ENCODE assay signal across 15 mouse cellular contexts in genomic region chr1:132005466-132005865, GRCm38 (mm10). TPM values are rescaled to one million over a fixed set of nuclear protein-coding genes. Genes with fewer than 3 reads are reported as not detected.
"Had no signal": no experiment of that assay in that cellular context is flagged by ENCODE, and none has a peak within 500 bp of the region (broad histone marks: within the 10 kb centered on the region; RNA-seq: fewer than 3 reads in every experiment).

No protein-coding gene starts in this region.

- DNase-seq: kidney, adult 9 months; kidney, postnatal 10 days; kidney, postnatal 4 days; retina, postnatal 1 day; right cerebral cortex, postnatal 4 days; spleen, adult 18-20 months; thymus, postnatal 4 days had no signal

- ATAC-seq: liver, embryonic 12.5 days; midbrain, embryonic 15.5 days had no signal

- H3K36me3 ChIP-seq: limb, embryonic 10.5 days; liver, embryonic 12.5 days; lung, embryonic 15.5 days; midbrain, embryonic 15.5 days; neural tube, embryonic 13.5 days had no signal

- H3K9me3 ChIP-seq: limb, embryonic 10.5 days; liver, embryonic 12.5 days; lung, embryonic 15.5 days; midbrain, embryonic 15.5 days; neural tube, embryonic 13.5 days had no signal

- H3K4me2 ChIP-seq: liver, embryonic 12.5 days; lung, embryonic 15.5 days; midbrain, embryonic 15.5 days; neural tube, embryonic 13.5 days had no signal

- H3K9ac ChIP-seq: liver, embryonic 12.5 days; lung, embryonic 15.5 days; midbrain, embryonic 15.5 days; neural tube, embryonic 13.5 days had no signal

- H3K27me3 ChIP-seq: liver, embryonic 12.5 days; lung, embryonic 15.5 days; midbrain, embryonic 15.5 days; neural tube, embryonic 13.5 days had no signal

- H3K27ac ChIP-seq: layer of hippocampus, adult 2 months; left cerebral cortex, adult 2 months; limb, embryonic 10.5 days; liver, embryonic 12.5 days; lung, embryonic 15.5 days; midbrain, embryonic 15.5 days; neural tube, embryonic 13.5 days had no signal

- H3K4me3 ChIP-seq: layer of hippocampus, adult 2 months; left cerebral cortex, adult 2 months; limb, embryonic 10.5 days; liver, embryonic 12.5 days; lung, embryonic 15.5 days; midbrain, embryonic 15.5 days; neural tube, embryonic 13.5 days had no signal

RNA-seq across cellular contexts. Expression of gene Slc45a3, which starts 42.7 kb away (rescaled TPM):
- total RNA-seq: monocyte, adult 5-6 weeks had no signal
